Mouse (Mus musculus) adrenal gland, adult 10 weeks (tissue): ENCODE results near the gene Ikzf5. TPM values are rescaled to one million over a fixed set of nuclear protein-coding genes. Genes with fewer than 3 reads are reported as not detected.

Experiments used
- polyA plus RNA-seq: library from polyadenylated mRNA; stranded (reverse); fragments of 350-450 nt; fragmentation: Illumina TruSeq; extraction: RNeasy Lipid Tissue Mini Kit (QIAGEN cat#74804); gene quantifications from one replicate; pipeline ENCODE4 v1.2.3, GENCODE M21; 2014; ENCODE audit warnings: low read depth, low replicate concordance

The Ikzf5 gene
- polyA plus RNA-seq: 36.4 TPM

GRCm38 (mm10) chr7:131410416-131411058 lies at the start of gene Ikzf5, which contains the start of gene Acadsb:
Ikzf5 (minus strand) TSS chr7:131410521.
Acadsb (plus strand) TSS chr7:131410601.

GRCm38 (mm10) chr7:131370648-131371469 lies 39.5 kb downstream of the Ikzf5 start, which contains the start of gene Pstk:
Pstk (plus strand) TSS chr7:131371141.

GRCm38 (mm10) chr7:131362615-131363300 lies 47.6 kb downstream of the Ikzf5 start, which contains the start of gene 2310057M21Rik:
2310057M21Rik (minus strand) TSS chr7:131362759.

Other genes with a start within 250 kb of the Ikzf5 start
- gene 5430419D17Rik, start 236.1 kb downstream of the Ikzf5 start, polyA plus RNA-seq: not detected
- gene Cuzd1, start 88.2 kb downstream of the Ikzf5 start, polyA plus RNA-seq: 0.76 TPM
- not detected for gene Fam24b, start 81.0 kb downstream of the Ikzf5 start, polyA plus RNA-seq
- not detected for gene Fam24a, start 76.7 kb downstream of the Ikzf5 start, polyA plus RNA-seq
- gene 2310057M21Rik, start 47.8 kb downstream of the Ikzf5 start, polyA plus RNA-seq: 5.8 TPM
- 29.1 TPM for gene Pstk, start 39.4 kb downstream of the Ikzf5 start, polyA plus RNA-seq
- 1,712 TPM for gene Acadsb, start 80 bp upstream of the Ikzf5 start, polyA plus RNA-seq
- gene Hmx3, start 132.3 kb upstream of the Ikzf5 start, polyA plus RNA-seq: not detected
- not detected for gene Hmx2, start 138.3 kb upstream of the Ikzf5 start, polyA plus RNA-seq
- 33.0 TPM for gene Bub3, start 149.7 kb upstream of the Ikzf5 start, polyA plus RNA-seq